Mouse (Mus musculus) small intestine, adult 2 months (tissue): ENCODE data around the gene Ptpn5. TPM values are rescaled to one million over a fixed set of nuclear protein-coding genes. Genes with fewer than 3 reads are reported as not detected.
A peak's percentile ranks its signal among the peaks of the same experiment; 100 is the strongest.

ENCODE experiments used
- H3K27ac ChIP-seq: fragments of 200-500 bp; 2 replicates; pipeline ENCODE4 v1.5.1; 2012; ENCODE audit warnings: low read depth, low read length, control low read depth, inconsistent platforms; ENCODE audit not compliant: insufficient read depth
- H3K27me3 ChIP-seq: fragments of 200-500 bp; 2 replicates; pipeline ENCODE4 v1.6.1; 2012; ENCODE audit warnings: mild to moderate bottlenecking, moderate library complexity, low read length, inconsistent platforms; ENCODE audit not compliant: control insufficient read depth, insufficient read depth
- H3K36me3 ChIP-seq: fragments of 200-500 bp; 2 replicates; pipeline ENCODE4 v1.6.1; 2012; ENCODE audit warnings: mild to moderate bottlenecking, low read length, control low read depth, inconsistent platforms; ENCODE audit not compliant: control insufficient read depth, insufficient read depth
- H3K4me1 ChIP-seq: fragments of 200-500 bp; 2 replicates; pipeline ENCODE4 v1.6.1; 2012; ENCODE audit warnings: low read length, inconsistent platforms, mixed read lengths; ENCODE audit not compliant: control insufficient read depth, insufficient read depth, insufficient read length
- H3K4me3 ChIP-seq: fragments of 200-500 bp; 2 replicates; pipeline ENCODE4 v1.5.1; 2012; ENCODE audit warnings: low read depth, mild to moderate bottlenecking, control low read depth, inconsistent platforms, low read length, moderate library complexity
- CTCF ChIP-seq: fragments of 200-500 bp; IDR thresholded peaks from 2 replicates; pipeline ENCODE4 v1.5.1; 2012; ENCODE audit warnings: low read depth, mild to moderate bottlenecking, control low read depth, inconsistent platforms, low read length, moderate library complexity, mixed read lengths; ENCODE audit not compliant: insufficient replicate concordance, insufficient read length; ENCODE audit errors: extremely low read depth
- POLR2A ChIP-seq: fragments of 200-500 bp; IDR thresholded peaks from 2 replicates; pipeline ENCODE4 v1.6.1; 2012; ENCODE audit warnings: low read depth, mild to moderate bottlenecking, control low read depth, inconsistent platforms, low read length, moderate library complexity
- WGBS: fragments of 180-500 bp; shearing (Covaris S2); methylation state at CpG from one replicate; pipeline ENCODE4 v1.1.7; 2018; 5-methylcytosine and 5-hydroxymethylcytosine counted together
- polyA plus RNA-seq: library from polyadenylated mRNA; depleted of rRNA; stranded (reverse); fragments of >200 nt; gene quantifications from 2 replicates; pipeline ENCODE4 v1.2.3, GENCODE M21; 2012

Ptpn5 gene
- polyA plus RNA-seq, 1 experiment = 1.1 TPM

DNA sequence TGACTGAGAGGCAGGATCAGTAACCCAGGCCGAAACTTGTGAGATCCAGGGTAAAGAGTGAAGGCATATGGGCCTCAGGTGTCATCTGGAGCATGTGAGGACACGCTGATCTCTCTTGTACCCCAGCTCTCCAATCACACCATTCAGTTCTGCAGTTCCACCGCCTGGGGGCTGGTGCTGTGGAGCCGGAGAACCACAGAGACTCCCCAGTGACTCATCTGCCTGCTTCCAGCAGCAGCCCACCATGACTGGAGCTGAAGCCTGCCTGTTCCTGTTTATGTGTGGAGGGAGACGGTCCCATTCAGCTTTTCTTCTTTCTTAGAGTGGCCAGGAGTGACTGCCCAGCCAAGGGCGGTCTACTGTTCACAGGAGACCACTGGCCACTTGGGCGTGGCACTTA, 35.4 kb downstream of the Ptpn5 start:
- no peak overlapping the region for H3K27ac ChIP-seq
- 61% methylated on average over 7 of the region's 7 CpGs for WGBS

DNA sequence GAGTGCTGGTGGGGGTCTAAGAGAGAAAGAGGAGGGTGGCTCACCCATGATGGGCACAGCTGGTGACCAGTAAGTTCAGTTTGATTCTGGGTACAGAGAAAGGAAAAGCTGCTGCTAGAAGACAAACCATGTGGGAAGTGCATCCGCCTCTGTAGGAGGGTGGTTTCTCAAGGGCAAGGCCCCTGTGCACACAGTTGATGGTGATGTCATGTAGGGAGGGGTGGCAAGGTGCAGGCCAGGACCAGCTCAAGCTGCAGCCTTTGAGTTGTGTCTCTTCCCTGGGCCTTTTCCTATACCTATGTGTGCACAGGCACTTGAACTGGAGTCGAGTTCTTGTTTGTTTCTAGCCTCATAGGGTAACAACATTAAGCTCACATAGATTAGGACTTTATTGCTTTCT, 38.5 kb downstream of the Ptpn5 start:
- no peaks in the 10 kb centered on the region for H3K36me3 ChIP-seq
- no peaks in the 10 kb centered on the region for H3K27me3 ChIP-seq
- no peaks in the 10 kb centered on the region for H3K4me1 ChIP-seq
- TF ChIP-seq CTCF = no peak
- TF ChIP-seq POLR2A = no peak
- H3K4me3 ChIP-seq = no peak overlapping the region
- WGBS = 34% methylated on average over 2 of the region's 2 CpGs
- no peak overlapping the region for H3K27ac ChIP-seq

More for the DNA sequence above, 35.4 kb downstream of the Ptpn5 start:
- no peaks in the 10 kb centered on the region for H3K27me3 ChIP-seq
- no peak overlapping the region for H3K4me3 ChIP-seq
- TF ChIP-seq CTCF (no peak), POLR2A (no peak)
- no peaks in the 10 kb centered on the region for H3K4me1 ChIP-seq
- no peaks in the 10 kb centered on the region for H3K36me3 ChIP-seq

DNA sequence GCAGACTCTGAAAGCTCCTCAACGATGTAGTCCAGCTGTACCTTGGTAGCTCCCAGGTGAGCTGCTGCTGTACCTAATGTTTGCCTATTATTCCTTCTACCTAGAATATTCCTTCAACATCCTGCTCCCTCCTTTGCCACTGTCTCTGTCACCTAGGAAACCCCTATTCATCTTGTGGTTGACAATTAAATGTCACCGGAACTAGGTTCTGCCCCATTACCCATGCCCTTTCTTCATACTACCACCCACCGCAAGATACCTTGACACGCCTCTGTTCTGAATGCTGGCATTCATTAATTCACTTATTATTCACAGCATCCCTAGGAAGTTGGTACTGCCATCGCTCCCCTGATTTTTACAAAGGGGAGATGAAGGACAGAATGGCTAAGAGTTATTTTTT, 39.5 kb downstream of the Ptpn5 start:
- no peaks in the 10 kb centered on the region for H3K4me1 ChIP-seq
- H3K27ac ChIP-seq = no peak overlapping the region
- TF ChIP-seq POLR2A (no peak), CTCF (no peak)
- H3K4me3 ChIP-seq = no peak overlapping the region
- no peaks in the 10 kb centered on the region for H3K27me3 ChIP-seq
- no peaks in the 10 kb centered on the region for H3K36me3 ChIP-seq
- 87% methylated on average over 5 of the region's 5 CpGs for WGBS

DNA sequence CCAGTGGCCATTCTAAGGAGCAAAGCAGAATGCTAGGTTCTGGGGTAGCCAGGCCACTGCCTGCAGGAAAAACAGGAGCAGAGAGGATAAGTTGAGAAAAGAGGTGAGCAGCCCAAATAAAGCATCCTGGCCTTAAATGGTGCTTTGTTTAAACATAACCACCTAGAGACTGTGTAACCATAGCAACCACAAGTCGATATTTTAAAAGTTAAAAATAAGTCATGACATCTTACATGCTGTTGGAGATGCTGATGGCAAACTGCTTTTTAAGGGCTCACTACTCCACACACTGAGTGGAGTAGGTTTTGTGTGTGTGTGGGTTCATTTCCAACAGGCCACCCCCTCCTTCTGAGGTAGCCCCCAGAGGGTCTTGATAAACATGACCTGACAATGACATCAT, 48.4 kb downstream of the Ptpn5 start:
- no peak overlapping the region for H3K4me3 ChIP-seq
- no peaks in the 10 kb centered on the region for H3K36me3 ChIP-seq
- H3K27ac ChIP-seq = no peak overlapping the region
- TF ChIP-seq CTCF (no peak), POLR2A (no peak)
- 66% methylated on average over 1 of the region's 1 CpGs for WGBS
- H3K27me3 ChIP-seq = no peaks in the 10 kb centered on the region
- H3K4me1 ChIP-seq = no peaks in the 10 kb centered on the region

DNA sequence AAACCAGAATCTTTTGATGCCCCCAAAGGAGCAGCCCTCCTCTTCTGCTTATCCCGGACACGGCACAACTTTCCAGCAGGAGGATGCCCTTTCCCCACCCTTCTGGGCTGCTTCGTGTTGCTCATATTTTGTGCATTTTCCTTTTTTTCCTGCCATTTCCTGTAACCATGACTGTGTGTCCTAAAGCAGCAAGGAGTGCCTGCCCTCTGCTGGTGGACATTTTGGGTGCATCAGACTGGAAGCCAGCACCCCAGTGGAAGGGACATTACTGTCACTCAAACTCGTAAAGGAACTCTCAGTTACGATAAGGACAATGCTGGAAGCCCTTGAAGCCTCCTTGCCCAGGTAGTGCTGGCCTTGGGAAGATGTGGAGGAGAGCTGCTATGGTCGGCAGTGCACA, 52.2 kb downstream of the Ptpn5 start:
- Histone ChIP-seq H3K27ac (no peak overlapping the region), H3K36me3 (no peaks in the 10 kb centered on the region), H3K4me1 (peaks cover 7% of the 10 kb centered on the region), H3K4me3 (no peak overlapping the region), H3K27me3 (no peaks in the 10 kb centered on the region)
- TF ChIP-seq CTCF (peak; percentile 95; the same call in 1 of the 2 replicates), POLR2A (no peak)
- WGBS = 14% methylated on average over 6 of the region's 6 CpGs

DNA sequence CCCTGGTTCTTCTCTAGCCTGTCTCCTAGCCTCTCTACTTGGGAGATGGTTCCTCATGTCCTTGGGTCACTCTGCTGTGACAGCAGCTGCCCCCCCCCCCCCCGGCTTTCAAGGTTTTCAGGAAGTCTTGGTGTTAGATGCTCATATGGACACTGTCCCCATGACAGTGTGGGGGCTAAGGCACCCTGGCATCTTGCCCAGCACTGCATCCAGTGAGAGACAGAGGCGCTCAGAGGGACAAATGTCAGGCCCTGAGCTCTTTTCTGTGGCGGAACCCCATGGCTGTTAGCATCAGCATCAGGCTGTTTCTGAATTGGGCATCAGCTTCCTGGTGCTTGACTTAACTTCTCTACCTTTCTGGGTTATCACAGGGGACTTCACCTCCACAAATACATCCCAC, 52.6 kb downstream of the Ptpn5 start:
- H3K27ac ChIP-seq = no peak overlapping the region
- TF ChIP-seq CTCF (no peak), POLR2A (no peak)
- H3K4me1 ChIP-seq = peaks cover 7% of the 10 kb centered on the region
- no peaks in the 10 kb centered on the region for H3K27me3 ChIP-seq
- no peak overlapping the region for H3K4me3 ChIP-seq
- H3K36me3 ChIP-seq = no peaks in the 10 kb centered on the region
- WGBS = 74% methylated on average over 3 of the region's 3 CpGs

DNA sequence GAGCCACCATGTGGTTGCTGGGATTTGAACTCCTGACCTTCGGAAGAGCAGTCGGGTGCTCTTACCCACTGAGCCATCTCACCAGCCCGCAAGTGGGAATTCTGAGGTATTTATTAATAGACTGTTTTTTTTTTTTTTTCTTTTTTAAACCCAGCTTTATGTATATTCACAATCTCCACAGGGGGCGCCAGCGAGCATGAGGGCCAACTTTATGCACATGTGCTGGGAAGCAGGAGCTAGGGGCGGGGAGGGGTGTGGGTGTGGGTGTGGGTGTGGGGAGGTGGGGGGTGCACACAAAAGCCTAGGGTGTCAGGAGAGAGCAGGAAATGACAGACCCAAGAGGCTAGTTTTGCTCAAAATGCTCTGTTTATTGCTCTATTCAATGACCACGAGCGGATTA, 56.0 kb downstream of the Ptpn5 start:
- Histone ChIP-seq H3K36me3 (no peaks in the 10 kb centered on the region), H3K27me3 (no peaks in the 10 kb centered on the region), H3K4me1 (peaks cover 15% of the 10 kb centered on the region), H3K4me3 (no peak overlapping the region), H3K27ac (no peak overlapping the region)
- WGBS = 61% methylated on average over 8 of the region's 8 CpGs
- TF ChIP-seq POLR2A (no peak), CTCF (peak; percentile 43; the same call in 1 of the 2 replicates)

DNA sequence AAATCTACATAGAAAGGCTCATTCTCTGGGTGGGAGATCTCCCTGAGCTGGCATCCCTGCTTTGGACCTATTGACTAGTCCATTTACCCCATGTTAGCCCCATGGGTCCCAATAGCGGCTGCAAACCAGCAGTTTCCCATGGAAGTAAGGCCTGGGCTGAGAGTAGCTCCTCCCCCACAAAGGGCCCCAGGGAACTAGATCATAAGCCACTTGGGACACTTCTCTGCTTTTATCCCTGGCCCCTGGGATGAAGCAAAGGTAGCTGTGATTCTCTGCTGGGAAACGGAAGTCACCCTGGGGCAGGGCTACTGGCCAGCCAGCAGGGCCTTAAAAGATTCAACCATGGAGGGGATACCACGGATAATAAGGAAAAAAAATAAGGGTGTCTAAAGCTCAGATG, 56.8 kb downstream of the Ptpn5 start:
- Histone ChIP-seq H3K27me3 (no peaks in the 10 kb centered on the region), H3K27ac (no peak overlapping the region), H3K4me3 (no peak overlapping the region), H3K36me3 (no peaks in the 10 kb centered on the region), H3K4me1 (peaks cover 15% of the 10 kb centered on the region)
- TF ChIP-seq POLR2A (no peak), CTCF (no peak)
- 92% methylated on average over 3 of the region's 3 CpGs for WGBS
